Mouse (Mus musculus): ENCODE data around the gene Ldb2. TPM values are rescaled to one million over a fixed set of nuclear protein-coding genes. Genes with fewer than 3 reads are reported as not detected.

Gene Ldb2
- polyA plus RNA-seq, 1 experiment from 2014 or later: 14.9 TPM

DNA sequence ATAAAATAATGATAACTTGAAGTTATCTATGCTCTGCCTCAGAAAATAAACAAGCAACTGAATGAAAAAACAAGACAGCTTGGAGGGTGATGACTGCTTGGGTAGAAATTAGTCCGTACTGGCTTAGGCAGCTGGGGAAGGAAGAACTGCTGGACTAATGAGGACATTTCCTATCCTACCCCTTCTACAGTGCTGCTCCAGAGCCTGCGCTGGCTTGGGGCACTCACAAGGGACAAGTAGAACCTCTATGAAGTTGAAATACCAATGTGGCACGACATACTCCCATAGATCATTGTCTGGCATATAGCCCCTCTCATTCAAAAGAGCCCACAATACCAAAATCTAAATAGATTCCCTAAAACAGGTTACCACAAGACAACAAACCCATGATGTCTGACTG is 131.6 kb downstream of the Ldb2 start:
- no peaks in the 10 kb centered on the region for H3K9me3 ChIP-seq
- WGBS: 70% methylated on average over 3 of the region's 3 CpGs
- H3K27me3 ChIP-seq (ENCODE audit: insufficient read depth, poor library complexity, severe bottlenecking): no peaks in the 10 kb centered on the region
- H3K27ac ChIP-seq: no peak overlapping the region
- H3K4me3 ChIP-seq: no peak overlapping the region
- DNase-seq (ENCODE audit: low spot score): no peak
- no peaks in the 10 kb centered on the region for H3K36me3 ChIP-seq
- no peaks in the 10 kb centered on the region for H3K4me1 ChIP-seq

DNA sequence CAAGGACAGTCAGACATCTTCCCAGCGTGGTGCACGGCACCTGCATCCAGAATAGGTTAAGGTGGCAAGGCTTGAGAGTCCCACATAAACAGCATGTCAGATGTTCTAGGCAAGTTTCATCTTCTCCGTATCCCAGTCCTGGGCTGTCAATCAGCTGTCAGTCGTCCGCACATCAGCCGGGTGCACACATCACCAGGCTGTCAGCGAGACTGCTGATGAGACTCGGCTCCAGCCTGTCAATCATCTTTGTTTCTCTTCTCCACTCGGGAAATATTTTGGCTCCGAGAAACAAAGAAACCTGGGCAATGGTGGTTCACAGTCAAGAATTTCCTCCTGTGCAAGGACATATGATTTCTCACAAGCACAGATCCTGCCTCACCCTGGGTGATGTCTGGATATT is 132.1 kb downstream of the Ldb2 start:
- H3K27ac ChIP-seq: no peak overlapping the region
- H3K27me3 ChIP-seq (ENCODE audit: insufficient read depth, poor library complexity, severe bottlenecking): no peaks in the 10 kb centered on the region
- H3K9me3 ChIP-seq: no peaks in the 10 kb centered on the region
- WGBS: 70% methylated on average over 10 of the region's 10 CpGs
- no peaks in the 10 kb centered on the region for H3K4me1 ChIP-seq
- no peaks in the 10 kb centered on the region for H3K36me3 ChIP-seq
- H3K4me3 ChIP-seq: no peak overlapping the region
- no peak for DNase-seq (ENCODE audit: low spot score)

DNA sequence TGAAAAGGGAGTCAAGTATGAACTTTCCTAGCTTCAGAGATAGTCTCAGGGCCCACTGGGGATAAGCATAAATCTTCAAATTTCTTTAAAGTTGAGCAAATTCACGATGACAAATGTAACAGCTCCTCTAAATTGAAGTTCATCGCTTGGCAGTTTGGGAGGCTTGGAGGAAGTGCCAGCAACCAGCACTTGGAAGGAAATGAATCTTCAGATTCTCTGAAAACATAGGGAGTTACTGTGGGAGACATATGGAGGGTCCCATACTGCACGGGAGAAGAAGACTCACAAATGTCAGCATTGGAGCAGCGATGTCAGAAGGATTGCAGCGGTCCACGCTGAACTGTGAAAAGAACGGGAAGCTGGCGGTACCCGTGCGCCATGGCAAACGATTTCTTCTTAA is 139.8 kb downstream of the Ldb2 start:
- H3K27ac ChIP-seq: no peak overlapping the region
- H3K27me3 ChIP-seq (ENCODE audit: insufficient read depth, poor library complexity, severe bottlenecking): no peaks in the 10 kb centered on the region
- H3K4me1 ChIP-seq: no peaks in the 10 kb centered on the region
- H3K4me3 ChIP-seq: no peak overlapping the region
- DNase-seq (ENCODE audit: low spot score): no peak
- H3K36me3 ChIP-seq: no peaks in the 10 kb centered on the region
- 86% methylated on average over 11 of the region's 11 CpGs for WGBS
- H3K9me3 ChIP-seq: no peaks in the 10 kb centered on the region

DNA sequence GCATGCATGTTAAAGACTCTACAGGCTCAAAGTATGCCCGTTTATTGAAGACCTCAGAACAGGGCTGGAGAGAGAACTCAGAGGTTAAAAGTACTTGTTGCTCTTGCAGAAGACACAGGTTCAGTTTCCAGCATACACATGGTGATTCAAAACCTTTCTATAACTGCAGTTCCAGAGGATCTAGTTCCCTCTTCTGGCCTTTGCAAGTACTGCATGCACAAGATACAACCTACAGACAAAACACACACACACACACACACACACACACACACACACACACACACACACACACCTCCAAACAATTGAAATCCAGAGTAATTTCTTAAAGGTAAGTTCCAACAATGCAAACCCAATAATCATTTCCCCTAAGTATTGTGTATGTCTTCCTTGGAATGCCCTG is 142.8 kb downstream of the Ldb2 start:
- Histone ChIP-seq H3K27me3 (ENCODE audit: insufficient read depth, poor library complexity, severe bottlenecking) (no peaks in the 10 kb centered on the region), H3K9me3 (no peaks in the 10 kb centered on the region), H3K4me1 (no peaks in the 10 kb centered on the region), H3K36me3 (no peaks in the 10 kb centered on the region), H3K27ac (no peak overlapping the region), H3K4me3 (no peak overlapping the region)
- 79% methylated on average over 1 of the region's 1 CpGs for WGBS
- DNase-seq (ENCODE audit: low spot score): no peak

DNA sequence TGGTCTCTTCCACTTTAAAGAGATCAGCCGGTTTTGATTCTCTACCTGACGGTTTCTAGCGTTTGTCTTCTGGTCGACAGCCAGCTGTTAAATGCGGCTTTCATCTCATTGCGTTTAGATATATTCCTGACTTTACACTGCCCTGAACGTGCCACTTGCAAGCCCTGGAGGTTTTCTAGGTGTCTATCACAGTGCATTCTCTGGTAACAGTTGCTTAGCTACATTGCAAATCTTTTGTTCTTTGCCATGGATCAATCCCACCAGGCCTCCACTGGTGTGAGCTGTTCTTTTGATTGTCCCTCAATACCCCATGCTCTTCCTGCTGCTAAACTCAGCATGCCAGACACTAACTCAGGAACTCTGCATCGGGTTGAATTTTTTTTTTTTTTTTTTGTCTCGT is 145.1 kb downstream of the Ldb2 start:
- DNase-seq (ENCODE audit: low spot score): no peak

DNA sequence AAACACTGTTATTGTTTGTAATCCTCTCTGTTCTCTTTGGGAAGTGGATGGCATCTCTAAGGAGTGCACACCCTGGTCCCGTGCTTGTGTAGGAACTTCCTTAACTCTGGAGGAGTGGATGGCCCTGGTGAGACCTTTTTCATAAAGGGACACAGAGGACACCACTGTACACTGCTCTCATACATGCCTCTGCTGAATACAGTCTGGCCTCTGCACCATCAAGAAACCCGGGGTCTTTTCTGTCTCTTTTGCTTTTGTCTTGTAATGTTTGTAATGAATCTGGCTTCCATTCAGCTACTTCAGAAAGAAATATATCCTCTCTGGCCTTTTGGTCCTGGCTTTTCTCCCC is 152.7 kb downstream of the Ldb2 start:
- peaks cover 7% of the 10 kb centered on the region; the same call in 1 of the 2 replicates for H3K4me1 ChIP-seq
- no peak for DNase-seq (ENCODE audit: low spot score)
- no peak overlapping the region for H3K27ac ChIP-seq
- no peaks in the 10 kb centered on the region for H3K27me3 ChIP-seq (ENCODE audit: insufficient read depth, poor library complexity, severe bottlenecking)
- H3K36me3 ChIP-seq: no peaks in the 10 kb centered on the region
- WGBS: 68% methylated on average over 2 of the region's 2 CpGs
- no peaks in the 10 kb centered on the region for H3K9me3 ChIP-seq
- H3K4me3 ChIP-seq: no peak overlapping the region

More for the DNA sequence above, 145.1 kb downstream of the Ldb2 start:
- Histone ChIP-seq H3K4me1 (no peaks in the 10 kb centered on the region), H3K4me3 (no peak overlapping the region), H3K9me3 (no peaks in the 10 kb centered on the region), H3K27ac (no peak overlapping the region), H3K27me3 (ENCODE audit: insufficient read depth, poor library complexity, severe bottlenecking) (no peaks in the 10 kb centered on the region), H3K36me3 (no peaks in the 10 kb centered on the region)
- 59% methylated on average over 9 of the region's 9 CpGs for WGBS

DNA sequence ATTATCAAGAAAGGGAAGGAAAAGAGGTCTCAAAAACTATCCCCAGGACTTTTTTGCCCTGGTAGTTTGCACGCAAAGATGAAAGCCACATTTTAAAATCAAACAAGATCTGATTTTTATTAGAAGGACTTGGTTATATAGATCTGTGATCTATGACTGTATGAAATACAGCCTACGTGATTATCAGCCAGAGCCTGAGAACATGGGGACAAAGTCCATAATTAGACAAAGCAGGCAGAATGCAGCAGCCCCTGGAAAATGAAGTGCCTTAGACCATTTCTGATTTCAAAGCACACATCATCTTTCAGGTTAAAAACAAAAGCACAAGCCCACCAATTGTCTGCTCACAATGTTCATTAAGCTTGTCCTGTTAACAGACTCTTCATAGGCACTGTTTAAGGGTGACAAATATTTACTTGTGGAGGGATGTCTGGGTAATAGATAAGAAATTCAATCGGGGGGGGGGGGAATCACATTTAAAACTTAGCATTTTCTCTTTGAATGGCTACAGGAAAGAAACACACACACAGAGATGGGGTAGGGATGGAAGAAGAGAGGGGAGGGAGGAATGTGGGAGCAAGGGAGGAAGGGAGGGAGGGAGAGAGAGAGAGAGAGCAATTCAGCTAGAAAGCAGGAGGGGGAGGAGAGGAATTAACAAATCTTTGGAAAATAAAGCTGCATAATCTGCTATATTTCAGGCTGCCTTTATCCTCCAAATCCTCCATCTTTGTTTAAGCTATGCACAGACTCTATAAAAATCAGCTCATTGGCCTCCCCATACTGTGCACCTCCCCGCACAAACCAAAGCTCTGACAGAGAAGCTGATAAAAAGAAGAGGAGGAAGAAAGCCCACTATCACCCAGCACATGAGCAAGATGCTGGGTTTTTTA is 153.3 kb downstream of the Ldb2 start:
- Histone ChIP-seq H3K4me1 (peaks cover 7% of the 10 kb centered on the region; the same call in 1 of the 2 replicates), H3K9me3 (no peaks in the 10 kb centered on the region), H3K27ac (no peak overlapping the region), H3K4me3 (no peak overlapping the region), H3K36me3 (no peaks in the 10 kb centered on the region), H3K27me3 (ENCODE audit: insufficient read depth, poor library complexity, severe bottlenecking) (no peaks in the 10 kb centered on the region)
- DNase-seq (ENCODE audit: low spot score): no peak
- 63% methylated on average over 4 of the region's 4 CpGs for WGBS

DNA sequence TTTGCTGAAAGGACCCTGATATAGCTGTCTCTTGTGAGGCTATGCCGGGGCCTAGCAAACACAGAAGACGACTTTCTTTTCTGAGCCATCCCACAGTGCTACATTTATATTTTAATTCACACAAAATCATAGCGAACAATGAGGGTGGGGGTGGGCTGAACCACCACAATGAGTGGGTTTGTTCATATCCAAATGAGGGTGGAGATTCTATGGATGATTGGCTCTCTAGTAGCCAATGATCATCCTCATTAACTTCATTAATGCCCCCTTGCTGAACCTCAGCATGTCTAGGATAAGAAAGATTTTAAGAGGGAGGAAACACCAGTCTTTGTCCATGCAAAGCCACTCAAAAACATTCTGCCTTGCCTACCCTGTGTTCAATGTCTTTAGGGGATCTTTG is 156.4 kb downstream of the Ldb2 start:
- Histone ChIP-seq H3K27ac (no peak overlapping the region), H3K9me3 (no peaks in the 10 kb centered on the region), H3K36me3 (no peaks in the 10 kb centered on the region), H3K4me3 (no peak overlapping the region), H3K27me3 (ENCODE audit: insufficient read depth, poor library complexity, severe bottlenecking) (no peaks in the 10 kb centered on the region), H3K4me1 (peaks cover 7% of the 10 kb centered on the region; the same call in 1 of the 2 replicates)
- DNase-seq (ENCODE audit: low spot score): no peak
- 85% methylated on average over 3 of the region's 3 CpGs for WGBS

DNA sequence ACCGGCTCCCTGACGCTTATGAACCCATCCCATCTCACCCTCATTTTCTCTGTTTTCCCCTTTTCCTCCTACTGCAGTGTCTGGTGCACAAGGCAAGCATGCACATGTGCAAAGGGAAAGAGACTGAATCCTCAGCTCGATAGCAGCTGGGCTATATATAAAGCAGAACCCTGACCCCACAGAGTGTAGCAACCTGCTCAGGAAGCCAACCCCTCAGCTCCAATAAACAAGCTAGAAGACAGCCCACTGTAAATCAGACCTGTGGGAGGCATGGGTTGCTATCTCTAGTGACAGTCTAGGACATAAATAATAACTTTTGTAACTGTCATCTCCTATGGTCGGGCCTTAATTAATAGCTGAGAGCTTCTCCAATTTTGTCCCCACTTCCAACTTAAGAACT is 158.4 kb downstream of the Ldb2 start:
- 70% methylated on average over 4 of the region's 4 CpGs for WGBS
- no peak for DNase-seq (ENCODE audit: low spot score)
- H3K9me3 ChIP-seq: no peaks in the 10 kb centered on the region
- H3K4me1 ChIP-seq: no peaks in the 10 kb centered on the region
- no peak overlapping the region for H3K4me3 ChIP-seq
- H3K36me3 ChIP-seq: no peaks in the 10 kb centered on the region
- H3K27ac ChIP-seq: no peak overlapping the region
- no peaks in the 10 kb centered on the region for H3K27me3 ChIP-seq (ENCODE audit: insufficient read depth, poor library complexity, severe bottlenecking)

DNA sequence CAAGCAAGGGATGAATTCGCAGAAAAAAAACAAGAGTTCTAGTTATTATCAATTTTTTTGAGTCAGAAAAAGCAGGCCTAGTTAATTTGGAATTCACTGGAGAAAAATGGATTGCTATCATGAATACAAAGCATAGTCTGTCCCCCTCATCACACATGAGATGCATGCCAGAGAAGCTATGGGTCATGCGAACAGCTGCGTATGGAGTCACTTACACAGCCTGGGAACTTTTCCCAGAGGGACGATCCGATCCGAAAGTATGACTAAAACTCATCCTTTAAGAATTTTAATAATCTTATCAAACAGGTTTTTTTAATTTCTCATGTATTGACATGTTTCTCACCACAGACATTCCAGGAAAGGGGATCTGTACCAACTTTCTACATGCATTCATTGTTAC is 163.9 kb downstream of the Ldb2 start:
- H3K9me3 ChIP-seq: no peaks in the 10 kb centered on the region
- H3K27me3 ChIP-seq (ENCODE audit: insufficient read depth, poor library complexity, severe bottlenecking): no peaks in the 10 kb centered on the region
- WGBS: 80% methylated on average over 6 of the region's 6 CpGs
- H3K4me3 ChIP-seq: no peak overlapping the region
- no peaks in the 10 kb centered on the region for H3K4me1 ChIP-seq
- no peak overlapping the region for H3K27ac ChIP-seq
- no peak for DNase-seq (ENCODE audit: low spot score)
- no peaks in the 10 kb centered on the region for H3K36me3 ChIP-seq

DNA sequence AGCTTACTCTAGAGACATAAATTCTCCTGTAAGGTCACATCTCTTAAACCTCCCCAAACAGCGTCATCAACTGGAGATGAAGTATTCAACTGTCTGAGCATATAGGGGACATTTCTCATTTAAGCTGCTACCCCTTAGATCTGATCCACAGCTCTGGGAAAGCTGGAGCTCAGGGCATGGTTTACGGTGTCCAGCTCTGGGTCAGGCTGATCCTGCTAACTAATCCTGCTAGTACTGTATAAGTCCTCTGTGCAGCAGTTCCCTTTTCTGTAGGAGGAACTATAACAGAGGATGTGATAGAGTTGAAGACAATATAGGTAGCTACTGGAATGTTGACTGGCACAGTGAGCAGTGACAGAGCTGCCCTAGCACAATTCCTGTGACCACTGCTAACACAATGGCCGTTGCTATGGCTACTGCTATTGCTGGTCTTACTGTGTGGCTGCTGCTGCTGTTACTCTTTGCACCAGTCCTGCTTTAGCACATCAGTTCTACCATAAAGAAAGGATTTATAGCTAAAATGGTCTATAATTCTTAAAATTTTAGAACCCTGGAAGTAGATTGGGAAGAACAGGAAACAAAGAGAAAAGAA is 170.3 kb downstream of the Ldb2 start:
- Histone ChIP-seq H3K27me3 (ENCODE audit: insufficient read depth, poor library complexity, severe bottlenecking) (no peaks in the 10 kb centered on the region), H3K36me3 (no peaks in the 10 kb centered on the region), H3K9me3 (no peaks in the 10 kb centered on the region), H3K4me3 (no peak overlapping the region), H3K27ac (no peak overlapping the region), H3K4me1 (no peaks in the 10 kb centered on the region)
- WGBS: 79% methylated on average over 3 of the region's 3 CpGs
- DNase-seq (ENCODE audit: low spot score): no peak

DNA sequence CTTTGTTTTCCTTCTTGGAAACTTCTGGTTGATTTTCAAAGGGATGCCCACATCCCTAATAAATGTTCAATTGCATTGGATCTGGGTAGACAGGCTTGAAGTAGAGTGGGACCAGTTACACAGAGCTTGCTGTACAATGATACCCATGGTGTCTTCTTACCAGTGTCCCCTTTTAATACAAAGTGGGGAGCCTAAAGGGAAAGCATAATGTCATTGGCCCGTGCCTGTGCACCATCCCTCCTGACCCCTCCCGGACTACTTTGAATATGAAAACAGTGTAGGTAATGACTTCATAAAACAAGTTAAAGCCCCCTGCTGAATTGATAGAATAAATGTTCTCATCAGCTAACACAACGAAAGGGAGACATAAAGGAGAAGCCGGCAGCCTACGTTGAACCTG is 172.0 kb downstream of the Ldb2 start:
- no peaks in the 10 kb centered on the region for H3K36me3 ChIP-seq
- H3K4me3 ChIP-seq: no peak overlapping the region
- 84% methylated on average over 5 of the region's 5 CpGs for WGBS
- no peak for DNase-seq (ENCODE audit: low spot score)
- no peaks in the 10 kb centered on the region for H3K9me3 ChIP-seq
- no peak overlapping the region for H3K27ac ChIP-seq
- no peaks in the 10 kb centered on the region for H3K4me1 ChIP-seq
- H3K27me3 ChIP-seq (ENCODE audit: insufficient read depth, poor library complexity, severe bottlenecking): no peaks in the 10 kb centered on the region

DNA sequence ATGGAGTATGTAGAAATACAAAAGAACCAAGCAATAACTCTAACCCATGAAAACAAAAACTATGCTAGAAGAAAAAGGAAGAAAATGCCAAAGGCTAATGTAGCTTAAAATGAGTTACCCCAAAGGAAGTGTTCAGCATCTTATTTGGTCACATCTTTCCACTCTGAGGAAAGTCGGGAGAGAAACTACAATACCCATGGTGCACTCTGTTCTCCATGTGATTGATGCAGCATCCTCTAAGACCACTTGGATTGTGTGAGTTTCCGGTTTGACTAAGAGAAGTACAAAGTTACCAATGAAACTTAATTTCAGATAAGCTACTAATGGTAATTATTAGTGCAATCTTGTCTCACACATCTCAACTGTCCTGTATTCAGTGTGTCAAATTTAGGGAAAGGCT is 172.6 kb downstream of the Ldb2 start:
- no peak for DNase-seq (ENCODE audit: low spot score)
- Histone ChIP-seq H3K4me3 (no peak overlapping the region), H3K36me3 (no peaks in the 10 kb centered on the region)

More for the DNA sequence above, 172.6 kb downstream of the Ldb2 start:
- WGBS: 76% methylated on average over 2 of the region's 2 CpGs
- H3K4me1 ChIP-seq: no peaks in the 10 kb centered on the region
- H3K9me3 ChIP-seq: no peaks in the 10 kb centered on the region
- H3K27ac ChIP-seq: no peak overlapping the region
- no peaks in the 10 kb centered on the region for H3K27me3 ChIP-seq (ENCODE audit: insufficient read depth, poor library complexity, severe bottlenecking)

All from heart, embryonic 10.5 days (tissue).